Mouse (Mus musculus): ENCODE measurements around the gene Stat1. TPM values are rescaled to one million over a fixed set of nuclear protein-coding genes. Genes with fewer than 3 reads are reported as not detected.

Gene Stat1
- polyA plus RNA-seq, 1 experiment, result 8.1 TPM

DNA sequence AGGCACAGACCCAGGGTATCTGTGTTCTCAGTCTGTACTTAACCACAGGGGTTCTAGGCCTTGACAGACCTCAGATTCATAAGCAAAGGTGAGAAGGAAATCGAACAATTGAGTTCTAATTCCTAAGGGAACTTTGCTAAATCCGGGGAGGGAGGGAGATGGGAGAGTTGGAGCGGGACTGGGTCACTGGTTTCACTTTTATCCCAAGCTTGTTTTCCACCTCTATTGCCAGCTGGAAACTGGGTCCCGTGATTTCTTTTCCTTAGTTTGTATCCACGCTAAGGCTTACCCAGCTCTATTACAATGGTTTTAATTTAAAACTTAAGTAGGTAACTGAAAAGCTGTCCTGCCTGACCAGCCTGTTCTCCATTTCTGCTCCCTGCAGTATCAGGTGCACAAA, 56.1 kb downstream of the Stat1 start:
- no peak for TF ChIP-seq POLR2A (IDR thresholded peaks at IDR 0.05; ENCODE audit: insufficient read length, low read depth)
- TF ChIP-seq MYOD1 (IDR thresholded peaks at IDR 0.05; ENCODE audit: control insufficient read depth in 1 of 3, insufficient read length in 2 of 3, low read depth in 2 of 3), result no peak
- no peak for TF ChIP-seq POLR2AphosphoS2 (IDR thresholded peaks at IDR 0.05; ENCODE audit: insufficient read length, low read depth)
- no peak for TF ChIP-seq REST (IDR thresholded peaks at IDR 0.05; ENCODE audit: insufficient read depth, insufficient read length)
- no peak for TF ChIP-seq SRF (IDR thresholded peaks at IDR 0.05; ENCODE audit: control insufficient read depth, insufficient read length, low read depth)
- TF ChIP-seq MAX (IDR thresholded peaks at IDR 0.05; ENCODE audit: low read depth), result no peak
- no peak for TF ChIP-seq TCF12 (IDR thresholded peaks at IDR 0.05; ENCODE audit: insufficient read depth, poor library complexity, severe bottlenecking)
- no peak for TF ChIP-seq USF1 (IDR thresholded peaks at IDR 0.05; ENCODE audit: low read depth)
- no peak for TF ChIP-seq TCF3 (IDR thresholded peaks at IDR 0.05; ENCODE audit: insufficient read length, low read depth)
- no peak for TF ChIP-seq CEBPB (IDR thresholded peaks at IDR 0.05; ENCODE audit: insufficient read depth, poor library complexity, severe bottlenecking)
- TF ChIP-seq MYOG (IDR thresholded peaks at IDR 0.05; ENCODE audit: control insufficient read depth in 1 of 3, insufficient read depth in 1 of 3, insufficient read length in 2 of 3, low read depth in 2 of 3), result no peak
- no peak for TF ChIP-seq E2F4 (IDR thresholded peaks at IDR 0.05; ENCODE audit: insufficient read depth)

DNA sequence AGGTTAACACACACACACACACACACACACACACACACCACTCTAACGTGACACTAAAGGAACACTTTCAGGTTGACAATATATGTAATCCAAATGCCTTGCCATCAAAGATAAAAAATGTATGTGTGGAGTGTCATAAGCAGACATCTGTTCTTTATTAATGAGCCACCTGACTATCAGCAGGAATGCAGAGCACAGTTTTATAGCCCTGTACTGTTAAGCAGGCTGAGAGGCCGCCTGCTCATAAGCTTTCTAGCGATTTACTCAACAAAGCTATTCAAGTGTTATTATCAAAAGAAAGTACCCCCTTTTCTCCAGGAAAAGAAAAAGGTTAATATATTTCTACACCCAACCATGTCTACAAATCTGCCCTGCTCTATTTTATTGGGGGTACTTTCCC, 56.7 kb downstream of the Stat1 start:
- Histone ChIP-seq H3K4me3 (no peak overlapping the region), H3K79me2 (ENCODE audit: control insufficient read depth, insufficient read depth) (no peaks in the 10 kb centered on the region), H3K27me3 (ENCODE audit: control insufficient read depth, insufficient read depth, insufficient read length) (no peaks in the 10 kb centered on the region), H3ac (ENCODE audit: control insufficient read depth, insufficient read length) (no peak overlapping the region), H3K36me3 (ENCODE audit: control insufficient read depth, insufficient read depth) (peaks cover 7% of the 10 kb centered on the region), H3K4me2 (ENCODE audit: low read depth) (no peak overlapping the region)
- TF ChIP-seq CEBPB (IDR thresholded peaks at IDR 0.05; ENCODE audit: insufficient read depth, poor library complexity, severe bottlenecking), result no peak
- no peak for TF ChIP-seq E2F4 (IDR thresholded peaks at IDR 0.05; ENCODE audit: insufficient read depth)
- no peak for TF ChIP-seq REST (IDR thresholded peaks at IDR 0.05; ENCODE audit: insufficient read depth, insufficient read length)
- no peak for TF ChIP-seq USF1 (IDR thresholded peaks at IDR 0.05; ENCODE audit: low read depth)
- TF ChIP-seq SRF (IDR thresholded peaks at IDR 0.05; ENCODE audit: control insufficient read depth, insufficient read length, low read depth), result no peak
- no peak for TF ChIP-seq MAX (IDR thresholded peaks at IDR 0.05; ENCODE audit: low read depth)
- TF ChIP-seq POLR2AphosphoS2 (IDR thresholded peaks at IDR 0.05; ENCODE audit: insufficient read length, low read depth), result no peak
- no peak for TF ChIP-seq POLR2A (IDR thresholded peaks at IDR 0.05; ENCODE audit: insufficient read length, low read depth)
- no peak for TF ChIP-seq MYOD1 (IDR thresholded peaks at IDR 0.05; ENCODE audit: control insufficient read depth in 1 of 3, insufficient read length in 2 of 3, low read depth in 2 of 3)
- TF ChIP-seq TCF3 (IDR thresholded peaks at IDR 0.05; ENCODE audit: insufficient read length, low read depth), result no peak
- TF ChIP-seq TCF12 (IDR thresholded peaks at IDR 0.05; ENCODE audit: insufficient read depth, poor library complexity, severe bottlenecking), result no peak
- no peak for TF ChIP-seq MYOG (IDR thresholded peaks at IDR 0.05; ENCODE audit: control insufficient read depth in 1 of 3, insufficient read depth in 1 of 3, insufficient read length in 2 of 3, low read depth in 2 of 3)

More for the DNA sequence above, 56.1 kb downstream of the Stat1 start:
- Histone ChIP-seq H3K36me3 (ENCODE audit: control insufficient read depth, insufficient read depth) (peaks cover 7% of the 10 kb centered on the region), H3ac (ENCODE audit: control insufficient read depth, insufficient read length) (no peak overlapping the region), H3K4me2 (ENCODE audit: low read depth) (no peak overlapping the region), H3K27me3 (ENCODE audit: control insufficient read depth, insufficient read depth, insufficient read length) (no peaks in the 10 kb centered on the region), H3K79me2 (ENCODE audit: control insufficient read depth, insufficient read depth) (no peaks in the 10 kb centered on the region), H3K4me3 (no peak overlapping the region)

- Histone ChIP-seq H3K27me3 (ENCODE audit: control insufficient read depth, insufficient read depth, insufficient read length) (no peaks in the 10 kb centered on the region), H3K4me2 (ENCODE audit: low read depth) (no peak overlapping the region), H3K36me3 (ENCODE audit: control insufficient read depth, insufficient read depth) (peaks cover 7% of the 10 kb centered on the region), H3ac (ENCODE audit: control insufficient read depth, insufficient read length) (no peak overlapping the region), H3K4me3 (no peak overlapping the region), H3K79me2 (ENCODE audit: control insufficient read depth, insufficient read depth) (no peaks in the 10 kb centered on the region)
- no peak for TF ChIP-seq TCF12 (IDR thresholded peaks at IDR 0.05; ENCODE audit: insufficient read depth, poor library complexity, severe bottlenecking)
- no peak for TF ChIP-seq CEBPB (IDR thresholded peaks at IDR 0.05; ENCODE audit: insufficient read depth, poor library complexity, severe bottlenecking)
- TF ChIP-seq MYOG (IDR thresholded peaks at IDR 0.05; ENCODE audit: control insufficient read depth in 1 of 3, insufficient read depth in 1 of 3, insufficient read length in 2 of 3, low read depth in 2 of 3), result no peak
- no peak for TF ChIP-seq MYOD1 (IDR thresholded peaks at IDR 0.05; ENCODE audit: control insufficient read depth in 1 of 3, insufficient read length in 2 of 3, low read depth in 2 of 3)
- TF ChIP-seq SRF (IDR thresholded peaks at IDR 0.05; ENCODE audit: control insufficient read depth, insufficient read length, low read depth), result no peak
- no peak for TF ChIP-seq E2F4 (IDR thresholded peaks at IDR 0.05; ENCODE audit: insufficient read depth)
- no peak for TF ChIP-seq USF1 (IDR thresholded peaks at IDR 0.05; ENCODE audit: low read depth)
- no peak for TF ChIP-seq MAX (IDR thresholded peaks at IDR 0.05; ENCODE audit: low read depth)
- TF ChIP-seq POLR2AphosphoS2 (IDR thresholded peaks at IDR 0.05; ENCODE audit: insufficient read length, low read depth), result no peak
- TF ChIP-seq REST (IDR thresholded peaks at IDR 0.05; ENCODE audit: insufficient read depth, insufficient read length), result no peak
- no peak for TF ChIP-seq POLR2A (IDR thresholded peaks at IDR 0.05; ENCODE audit: insufficient read length, low read depth)
- TF ChIP-seq TCF3 (IDR thresholded peaks at IDR 0.05; ENCODE audit: insufficient read length, low read depth), result no peak
These were observed 57.8 kb downstream of the Stat1 start for GRCm38 (mm10) chr1:52176999-52177398.

DNA sequence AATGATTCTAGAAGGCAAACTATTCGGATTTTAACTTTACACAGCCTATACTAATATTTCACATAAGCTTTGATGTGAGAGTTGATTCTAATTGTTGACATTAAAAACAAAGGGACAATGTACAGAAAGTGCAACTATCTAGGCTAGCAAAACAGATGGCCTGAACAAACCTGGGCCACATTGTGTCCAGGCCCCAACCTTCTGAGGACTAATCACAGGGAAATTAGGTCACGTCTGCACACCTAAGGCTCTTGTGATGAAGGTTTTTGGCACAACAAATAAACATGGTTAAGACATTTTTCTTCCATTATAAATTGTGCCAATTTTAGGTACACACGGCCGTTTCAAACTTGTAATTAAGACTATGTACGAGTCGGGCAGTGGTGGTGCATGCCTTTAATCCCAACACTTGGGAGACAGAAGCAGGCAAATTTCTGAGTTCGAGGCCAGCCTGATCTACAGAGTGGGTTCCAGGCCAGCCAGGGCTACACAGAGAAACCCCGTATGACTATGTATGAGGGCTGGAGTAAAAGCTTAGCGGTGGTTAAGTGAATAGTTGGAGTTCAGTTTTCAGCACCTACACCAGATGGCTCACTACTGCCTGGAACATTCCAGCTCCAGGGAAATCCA, 60.8 kb downstream of the Stat1 start:
- Histone ChIP-seq H3K4me3 (no peak overlapping the region), H3K27me3 (ENCODE audit: control insufficient read depth, insufficient read depth, insufficient read length) (no peaks in the 10 kb centered on the region), H3K36me3 (ENCODE audit: control insufficient read depth, insufficient read depth) (peaks cover 11% of the 10 kb centered on the region), H3K79me2 (ENCODE audit: control insufficient read depth, insufficient read depth) (no peaks in the 10 kb centered on the region), H3K4me2 (ENCODE audit: low read depth) (no peak overlapping the region), H3ac (ENCODE audit: control insufficient read depth, insufficient read length) (no peak overlapping the region)
- no peak for TF ChIP-seq MYOG (IDR thresholded peaks at IDR 0.05; ENCODE audit: control insufficient read depth in 1 of 3, insufficient read depth in 1 of 3, insufficient read length in 2 of 3, low read depth in 2 of 3)
- TF ChIP-seq POLR2AphosphoS2 (IDR thresholded peaks at IDR 0.05; ENCODE audit: insufficient read length, low read depth), result no peak
- no peak for TF ChIP-seq E2F4 (IDR thresholded peaks at IDR 0.05; ENCODE audit: insufficient read depth)
- no peak for TF ChIP-seq POLR2A (IDR thresholded peaks at IDR 0.05; ENCODE audit: insufficient read length, low read depth)
- no peak for TF ChIP-seq TCF3 (IDR thresholded peaks at IDR 0.05; ENCODE audit: insufficient read length, low read depth)
- TF ChIP-seq SRF (IDR thresholded peaks at IDR 0.05; ENCODE audit: control insufficient read depth, insufficient read length, low read depth), result no peak
- no peak for TF ChIP-seq MAX (IDR thresholded peaks at IDR 0.05; ENCODE audit: low read depth)
- TF ChIP-seq MYOD1 (IDR thresholded peaks at IDR 0.05; ENCODE audit: control insufficient read depth in 1 of 3, insufficient read length in 2 of 3, low read depth in 2 of 3), result no peak
- no peak for TF ChIP-seq REST (IDR thresholded peaks at IDR 0.05; ENCODE audit: insufficient read depth, insufficient read length)
- no peak for TF ChIP-seq USF1 (IDR thresholded peaks at IDR 0.05; ENCODE audit: low read depth)
- no peak for TF ChIP-seq CEBPB (IDR thresholded peaks at IDR 0.05; ENCODE audit: insufficient read depth, poor library complexity, severe bottlenecking)
- TF ChIP-seq TCF12 (IDR thresholded peaks at IDR 0.05; ENCODE audit: insufficient read depth, poor library complexity, severe bottlenecking), result no peak

All from myocyte (in vitro differentiated cells).